Mouse (Mus musculus): Measurements from ENCODE around the gene Etv1.

GRCm38 (mm10) chr12:38854751-38855150 lies 75.6 kb downstream of the Etv1 start:
- TF ChIP-seq CTCF (IDR thresholded peaks at IDR 0.05) (no peak), EP300 (IDR thresholded peaks at IDR 0.05) (no peak)

Data from lung, postnatal 0 days (tissue).